Comparison of ENCODE assay signal across 7 mouse cellular contexts in genomic region chr11:5297148-5298006, GRCm38 (mm10). TPM values are rescaled to one million over a fixed set of nuclear protein-coding genes. Genes with fewer than 3 reads are reported as not detected.
DNase-seq lines count a peak whose midpoint lies in the region; ATAC-seq and TF ChIP-seq lines count a peak whose summit lies in the region.

No protein-coding gene starts in this region.

- H3K36me3 ChIP-seq in forebrain, embryonic 11.5 days (ENCODE audit: control insufficient read depth, insufficient read depth, low read length): no peaks in the 10 kb centered on the region
- H3K36me3 ChIP-seq in intestine, embryonic 16.5 days (ENCODE audit: control insufficient read depth, insufficient read depth, low read length): no peaks in the 10 kb centered on the region
- H3K36me3 ChIP-seq in liver, postnatal 0 days (replicated peaks; ENCODE audit: insufficient read depth, low read length): no peaks in the 10 kb centered on the region

- no peak for TF ChIP-seq EP300 in liver, postnatal 0 days (IDR thresholded peaks at IDR 0.05; ENCODE audit: low read depth)

- WGBS in forebrain, embryonic 11.5 days: 25% methylated on average over 13 of the region's 13 CpGs
- WGBS in intestine, embryonic 16.5 days: 42% methylated on average over 13 of the region's 13 CpGs
- WGBS in liver, postnatal 0 days (ENCODE audit: insufficient replicate concordance): 46% methylated on average over 13 of the region's 13 CpGs

- peak; percentile 87 for DNase-seq in 416B (ENCODE audit: low read depth)
- peak; percentile 69 for DNase-seq in Muller cell, postnatal 12 days (ENCODE audit: inconsistent ontology term)
- peak; percentile 70 for DNase-seq in forebrain, embryonic 11.5 days (ENCODE audit: low spot score)
- peak; percentile 72 for DNase-seq in liver, postnatal 0 days
- DNase-seq in retina, embryonic 14.5 days (ENCODE audit: low spot score): peak; percentile 27
- DNase-seq in urinary bladder, postnatal 4 days (ENCODE audit: low spot score in 2 of 2): no peak

- no peak overlapping the region for H3K4me3 ChIP-seq in forebrain, embryonic 11.5 days (ENCODE audit: low read depth, low read length)
- no peak overlapping the region for H3K4me3 ChIP-seq in intestine, embryonic 16.5 days (ENCODE audit: low read length)
- no peak overlapping the region for H3K4me3 ChIP-seq in liver, postnatal 0 days (ENCODE audit: low read depth, low read length)

- H3K27me3 ChIP-seq in forebrain, embryonic 11.5 days (ENCODE audit: control insufficient read depth, insufficient read depth, low read length): no peaks in the 10 kb centered on the region
- no peaks in the 10 kb centered on the region for H3K27me3 ChIP-seq in intestine, embryonic 16.5 days (replicated peaks; ENCODE audit: control insufficient read depth, insufficient read depth, low read length)
- H3K27me3 ChIP-seq in liver, postnatal 0 days (ENCODE audit: insufficient read depth, low read length): no peaks in the 10 kb centered on the region

- H3K4me1 ChIP-seq in forebrain, embryonic 11.5 days (replicated peaks; ENCODE audit: control insufficient read depth, insufficient read depth, low read length): peaks cover 11% of the 10 kb centered on the region; the same call in 1 of the 2 replicates
- peaks cover 15% of the 10 kb centered on the region; the same call in 1 of the 2 replicates for H3K4me1 ChIP-seq in intestine, embryonic 16.5 days (ENCODE audit: control insufficient read depth, insufficient read depth, low read length)
- H3K4me1 ChIP-seq in liver, postnatal 0 days (ENCODE audit: insufficient read depth): peaks cover 12% of the 10 kb centered on the region

- H3K9ac ChIP-seq in forebrain, embryonic 11.5 days (ENCODE audit: low read length): no peak overlapping the region; the same call in 1 of the 2 replicates
- no peak overlapping the region for H3K9ac ChIP-seq in intestine, embryonic 16.5 days (ENCODE audit: low read depth, low read length)
- H3K9ac ChIP-seq in liver, postnatal 0 days (replicated peaks): no peak overlapping the region

- no peak for TF ChIP-seq CTCF in liver, postnatal 0 days (IDR thresholded peaks at IDR 0.05; ENCODE audit: low read depth)

- ATAC-seq in forebrain, embryonic 11.5 days (replicated peaks; ENCODE audit: low FRiP score): no peak; the same call in 1 of the 2 replicates
- peak; percentile 70 for ATAC-seq in intestine, embryonic 16.5 days
- ATAC-seq in liver, postnatal 0 days: peak; percentile 93

- peak overlapping the region; percentile 50; the same call in 1 of the 2 replicates for H3K27ac ChIP-seq in forebrain, embryonic 11.5 days (ENCODE audit: low read depth, low read length)
- H3K27ac ChIP-seq in intestine, embryonic 16.5 days (ENCODE audit: low read length): no peak overlapping the region
- peak overlapping the region; percentile 93 for H3K27ac ChIP-seq in liver, postnatal 0 days (ENCODE audit: low read depth)

- H3K9me3 ChIP-seq in forebrain, embryonic 11.5 days (ENCODE audit: control insufficient read depth, low read length): no peaks in the 10 kb centered on the region
- no peaks in the 10 kb centered on the region for H3K9me3 ChIP-seq in intestine, embryonic 16.5 days (ENCODE audit: control insufficient read depth, low read length)
- no peaks in the 10 kb centered on the region for H3K9me3 ChIP-seq in liver, postnatal 0 days (ENCODE audit: low read length)

- H3K4me2 ChIP-seq in forebrain, embryonic 11.5 days (ENCODE audit: low read depth, low read length, severe bottlenecking): peak overlapping the region; percentile 18
- H3K4me2 ChIP-seq in intestine, embryonic 16.5 days (ENCODE audit: low read depth, low read length): 0 out of 2 replicates have a peak overlapping the region, but pooled peaks have one; percentile 8
- H3K4me2 ChIP-seq in liver, postnatal 0 days (ENCODE audit: low read depth, low read length): peak overlapping the region; percentile 55

RNA-seq across cellular contexts. Expression of gene Kremen1, which starts 36.0 kb away (rescaled TPM):
- polyA plus RNA-seq in forebrain, embryonic 11.5 days (2014; fragmentation: Nextera tagmentation; extraction: Ambion mirVana): 10.8 and 11.3 TPM in 2 replicates
- 9.1 and 10.5 TPM in 2 replicates for polyA plus RNA-seq in intestine, embryonic 16.5 days (2015; fragmentation: Nextera tagmentation; extraction: Ambion mirVana)
- polyA plus RNA-seq in liver, postnatal 0 days (2015; fragmentation: Nextera tagmentation; extraction: Ambion mirVana): 1.8 and 2.2 TPM in 2 replicates

Comparison
In these comparisons a context has a peak if more than half of its experiments do, and no peak if none do; other contexts are left out.
1. DNase-seq: peak in 416B (single experiment), Muller cell, postnatal 12 days (single experiment), forebrain, embryonic 11.5 days (single experiment), liver, postnatal 0 days (single experiment) and retina, embryonic 14.5 days (single experiment); none in urinary bladder, postnatal 4 days (0 of 2).
2. Peak in every context shown above with its lines, with median percentiles within 50 percentile points of each other: H3K4me2 ChIP-seq.